Mouse (Mus musculus) MEL (cell line): ENCODE data around the gene Mesd. TPM values are rescaled to one million over a fixed set of nuclear protein-coding genes. Genes with fewer than 3 reads are reported as not detected.
A peak's percentile ranks its signal among the peaks of the same experiment; 100 is the strongest.

Source experiments
- DNase-seq: peaks from one replicate; pipeline ENCODE4 v3.0.0; 2011; ENCODE audit warnings: low read depth, low spot score
- H3K27ac ChIP-seq: 2 replicates; pipeline ENCODE4 v1.5.1; 2012; ENCODE audit warnings: low read depth, mild to moderate bottlenecking, control low read depth, low read length, moderate library complexity; ENCODE audit not compliant: control insufficient read depth
- H3K27me3 ChIP-seq, 2 experiments: fragments of 150-350 bp in 1 of 2; sonication (generic) in 1 of 2; 2 replicates each; pipeline ENCODE4 v1.6.1; 2012; ENCODE audit warnings: low read length in 2 of 2, mild to moderate bottlenecking in 2 of 2, improper control_type of control experiment in 1 of 2, moderate library complexity in 1 of 2; ENCODE audit not compliant: insufficient read depth in 2 of 2, control insufficient read depth in 1 of 2
- H3K36me3 ChIP-seq, 2 experiments: 2 replicates each; pipeline ENCODE4 v1.6.1; 2012 to 2014; ENCODE audit warnings: low read length in 2 of 2, improper control_type of control experiment in 1 of 2, inconsistent platforms in 1 of 2, mild to moderate bottlenecking in 1 of 2; ENCODE audit not compliant: insufficient read depth in 2 of 2, control insufficient read depth in 1 of 2
- H3K4me1 ChIP-seq, 2 experiments: fragments of 150-350 bp in 1 of 2; sonication (generic) in 1 of 2; 2 replicates each; pipeline ENCODE4 v1.6.1; 2012; ENCODE audit warnings: low read length in 2 of 2, improper control_type of control experiment in 1 of 2, mild to moderate bottlenecking in 1 of 2; ENCODE audit not compliant: insufficient read depth in 2 of 2, control insufficient read depth in 1 of 2
- H3K4me3 ChIP-seq, 2 experiments: fragments of 150-350 bp in 1 of 2; sonication (generic) in 1 of 2; 2 replicates each; pipeline ENCODE4 v1.5.1; 2012; ENCODE audit warnings: low read depth in 2 of 2, low read length in 2 of 2, mild to moderate bottlenecking in 2 of 2, moderate library complexity in 2 of 2, control low read depth in 1 of 2, improper control_type of control experiment in 1 of 2; ENCODE audit not compliant: control insufficient read depth in 1 of 2, insufficient read depth in 1 of 2
- H3K79me2 ChIP-seq: 2 replicates; pipeline ENCODE4 v1.6.1; 2012; ENCODE audit warnings: mild to moderate bottlenecking, low read length, moderate library complexity; ENCODE audit not compliant: control insufficient read depth, poor library complexity, insufficient read depth
- H3K9ac ChIP-seq: 2 replicates; pipeline ENCODE4 v1.6.1; 2012; ENCODE audit warnings: low read depth, mild to moderate bottlenecking, control low read depth, low read length, moderate library complexity; ENCODE audit not compliant: control insufficient read depth, poor library complexity, severe bottlenecking
- H3K9me3 ChIP-seq: fragments of 150-350 bp; sonication (generic); replicated peaks from 2 replicates; pipeline ENCODE4 v1.6.1; 2012; ENCODE audit warnings: mild to moderate bottlenecking, low read length, improper control_type of control experiment, moderate library complexity; ENCODE audit not compliant: insufficient read depth
- BHLHE40 ChIP-seq: IDR thresholded peaks from 2 replicates; pipeline ENCODE4 v1.6.1; 2012; ENCODE audit warnings: low read depth, mild to moderate bottlenecking, inconsistent platforms, low read length, improper control_type of control experiment, borderline replicate concordance
- CHD1 ChIP-seq: IDR thresholded peaks from 2 replicates; pipeline ENCODE4 v1.6.1; 2012; ENCODE audit warnings: low read depth, mild to moderate bottlenecking, inconsistent platforms, low read length, improper control_type of control experiment
- CTCF ChIP-seq, 3 experiments: IDR thresholded peaks in 2 of 3; conservative IDR thresholded peaks in 1 of 3; 2 replicates each; pipeline ENCODE4 v1.5.1; 2011 to 2012; ENCODE audit warnings: low read length in 3 of 3, low read depth in 2 of 3, mild to moderate bottlenecking in 2 of 3, improper control_type of control experiment in 1 of 3, inconsistent platforms in 1 of 3, mixed read lengths in 1 of 3, moderate library complexity in 1 of 3; ENCODE audit not compliant: control insufficient read depth in 1 of 3, insufficient read depth in 1 of 3, poor library complexity in 1 of 3, severe bottlenecking in 1 of 3
- EP300 ChIP-seq, 2 experiments: IDR thresholded peaks; 2 replicates each; pipeline ENCODE4 v1.6.1; 2011; ENCODE audit warnings: improper control_type of control experiment in 2 of 2, low read length in 2 of 2, low read depth in 1 of 2, mild to moderate bottlenecking in 1 of 2
- GABPA ChIP-seq: IDR thresholded peaks from 2 replicates; pipeline ENCODE4 v1.6.1; 2012; ENCODE audit warnings: low read depth, mild to moderate bottlenecking, inconsistent platforms, low read length, improper control_type of control experiment, moderate library complexity
- HCFC1 ChIP-seq: IDR thresholded peaks from 2 replicates; pipeline ENCODE4 v1.6.1; 2012; ENCODE audit warnings: low read depth, mild to moderate bottlenecking, inconsistent platforms, low read length, improper control_type of control experiment, moderate library complexity
- MAFK ChIP-seq: IDR thresholded peaks from 2 replicates; pipeline ENCODE4 v1.6.1; 2011; ENCODE audit warnings: low read depth, mild to moderate bottlenecking, low read length, improper control_type of control experiment, borderline replicate concordance
- MAZ ChIP-seq: IDR thresholded peaks from 2 replicates; pipeline ENCODE4 v1.6.1; 2012; ENCODE audit warnings: low read depth, mild to moderate bottlenecking, inconsistent platforms, low read length, improper control_type of control experiment
- POLR2A ChIP-seq, 2 experiments: IDR thresholded peaks; 2 replicates each; pipeline ENCODE4 v1.6.1; 2011 to 2012; ENCODE audit warnings: low read length in 2 of 2, mild to moderate bottlenecking in 2 of 2, control low read depth in 1 of 2, improper control_type of control experiment in 1 of 2, low read depth in 1 of 2, moderate library complexity in 1 of 2; ENCODE audit not compliant: control insufficient read depth in 1 of 2, insufficient read depth in 1 of 2, poor library complexity in 1 of 2
- POLR2AphosphoS2 ChIP-seq: IDR thresholded peaks from 2 replicates; pipeline ENCODE4 v1.6.1; 2011; ENCODE audit warnings: low read length, improper control_type of control experiment
- RAD21 ChIP-seq: IDR thresholded peaks from 2 replicates; pipeline ENCODE4 v1.6.1; 2011; ENCODE audit warnings: mild to moderate bottlenecking, low read depth, low read length, improper control_type of control experiment
- RCOR1 ChIP-seq: IDR thresholded peaks from 2 replicates; pipeline ENCODE4 v1.6.1; 2012; ENCODE audit warnings: low read depth, mild to moderate bottlenecking, inconsistent platforms, low read length, improper control_type of control experiment
- SIN3A ChIP-seq: IDR thresholded peaks from 2 replicates; pipeline ENCODE4 v1.6.1; 2012; ENCODE audit warnings: low read length, improper control_type of control experiment, inconsistent platforms
- SMC3 ChIP-seq: IDR thresholded peaks from 2 replicates; pipeline ENCODE4 v1.6.1; 2011; ENCODE audit warnings: low read depth, low read length, improper control_type of control experiment
- ZC3H11A ChIP-seq: IDR thresholded peaks from 2 replicates; pipeline ENCODE4 v1.6.1; 2012; ENCODE audit warnings: low read depth, mild to moderate bottlenecking, inconsistent platforms, low read length, improper control_type of control experiment
- ZNF384 ChIP-seq: IDR thresholded peaks from 2 replicates; pipeline ENCODE4 v1.6.1; 2012; ENCODE audit warnings: low read depth, mild to moderate bottlenecking, inconsistent platforms, low read length, improper control_type of control experiment
- polyA plus RNA-seq, 2 experiments: library from polyadenylated mRNA; stranded (reverse) in 1 of 2; unstranded in 1 of 2; fragments of >175 nt in 1 of 2; fragments of >200 nt in 1 of 2; gene quantifications; 2 replicates each; pipeline versions ENCODE4 v1.2.1 to v1.2.4; 2012; ENCODE audit warnings: low replicate concordance in 2 of 2, low read depth in 1 of 2; ENCODE audit not compliant: insufficient read length in 2 of 2, insufficient read depth in 1 of 2, missing spikeins in 1 of 2
- total RNA-seq: library from RNA; depleted of rRNA; stranded (reverse); fragments of 300-350 nt; gene quantifications from 2 replicates; pipeline ENCODE4 v1.2.3, GENCODE M21; 2012

Mesd gene
- total and polyA plus RNA-seq, 3 experiments, result 64.5 to 135 (median 83.3) TPM

- H3K4me3 ChIP-seq, result no peak overlapping the region
- H3K27me3 ChIP-seq, result peaks cover 0 to 2% of the 10 kb centered on the region in 2 experiments; a peak in 2 of 4 replicates
- no peaks in the 10 kb centered on the region for H3K79me2 ChIP-seq
- H3K36me3 ChIP-seq, result no peaks in the 10 kb centered on the region
- no peak for DNase-seq
- no peaks in the 10 kb centered on the region for H3K4me1 ChIP-seq
- TF ChIP-seq MAFK, result 0 out of 2 replicates have a peak, but pooled peaks have one; percentile 48
- TF ChIP-seq GABPA, result no peak
- no peaks in the 10 kb centered on the region for H3K9me3 ChIP-seq
- H3K9ac ChIP-seq, result no peak overlapping the region
- H3K27ac ChIP-seq, result no peak overlapping the region
These were observed 29.7 kb downstream of the Mesd start for GRCm38 (mm10) chr7:83913995-83914394.

GRCm38 (mm10) chr7:83914566-83914965 is 30.3 kb downstream of the Mesd start:
- peak; percentile 75 for DNase-seq
- no peak overlapping the region for H3K4me3 ChIP-seq
- H3K79me2 ChIP-seq, result no peaks in the 10 kb centered on the region
- TF ChIP-seq BHLHE40, result no peak
- peak; percentile 48; the same call in 1 of the 2 replicates for TF ChIP-seq MAFK
- TF ChIP-seq RCOR1, result no peak
- TF ChIP-seq EP300 (IDR thresholded peaks at IDR 0.05; ENCODE audit: low read depth in 1 of 2, low read length in 2 of 2), result no peak
- peak; percentile 93 for TF ChIP-seq RAD21
- peak; percentile 91 for TF ChIP-seq ZC3H11A
- TF ChIP-seq CTCF (IDR thresholded peaks at IDR 0.05 in 2 of 3, conservative IDR thresholded peaks at IDR 0.05 in 1 of 3; ENCODE audit: control insufficient read depth in 1 of 3, insufficient read depth in 1 of 3, low read depth in 2 of 3, low read length in 3 of 3, poor library complexity in 1 of 3, severe bottlenecking in 1 of 3), result peak; percentile 70 to 89 (median 85)
- no peak for TF ChIP-seq CHD1
- peak; percentile 94 for TF ChIP-seq SMC3
- 0 out of 2 replicates have a peak, but pooled peaks have one; percentile 42 for TF ChIP-seq ZNF384
- TF ChIP-seq MAZ, result peak; percentile 29; the same call in 1 of the 2 replicates
- 0 out of 2 replicates have a peak, but pooled peaks have one; percentile 15 for TF ChIP-seq SIN3A
- no peak for TF ChIP-seq HCFC1
- no peaks in the 10 kb centered on the region for H3K9me3 ChIP-seq
- H3K9ac ChIP-seq, result no peak overlapping the region
- H3K27me3 ChIP-seq, result peaks cover 1 to 2% of the 10 kb centered on the region in 2 experiments; a peak in 3 of 4 replicates
- no peak overlapping the region for H3K27ac ChIP-seq
- no peaks in the 10 kb centered on the region for H3K4me1 ChIP-seq
- no peaks in the 10 kb centered on the region for H3K36me3 ChIP-seq

- H3K36me3 ChIP-seq, result no peaks in the 10 kb centered on the region
- no peak overlapping the region for H3K27ac ChIP-seq
- no peaks in the 10 kb centered on the region for H3K79me2 ChIP-seq
- H3K4me3 ChIP-seq, result no peak overlapping the region
- DNase-seq, result no peak
- peaks cover 5 to 6% of the 10 kb centered on the region in 2 experiments; a peak in 3 of 4 replicates for H3K27me3 ChIP-seq
- TF ChIP-seq POLR2AphosphoS2 (no peak), POLR2A (IDR thresholded peaks at IDR 0.05; ENCODE audit: control insufficient read depth in 1 of 2, insufficient read depth in 1 of 2, low read depth in 1 of 2, low read length in 2 of 2, poor library complexity in 1 of 2) (no peak), MAZ (no peak)
- TF ChIP-seq, all 39 proteins: peak for 0
- no peak overlapping the region for H3K9ac ChIP-seq
- H3K9me3 ChIP-seq, result no peaks in the 10 kb centered on the region
- no peaks in the 10 kb centered on the region for H3K4me1 ChIP-seq
These were observed 36.0 kb downstream of the Mesd start for GRCm38 (mm10) chr7:83920241-83920640.
